Mouse (Mus musculus): ENCODE results near the gene Hs2st1. TPM values are rescaled to one million over a fixed set of nuclear protein-coding genes. Genes with fewer than 3 reads are reported as not detected.

Gene Hs2st1
- polyA plus RNA-seq, 2 experiments, result 1.7 to 2.5 TPM

GRCm38 (mm10) chr3:144470901-144471300 lies 99.1 kb downstream of the Hs2st1 start:
- Histone ChIP-seq H3K27me3 (ENCODE audit: control insufficient read depth, insufficient read depth, low read length) (no peaks in the 10 kb centered on the region), H3K9me3 (ENCODE audit: control insufficient read depth, low read length) (no peaks in the 10 kb centered on the region), H3K36me3 (replicated peaks; ENCODE audit: control insufficient read depth, insufficient read depth, low read depth) (no peaks in the 10 kb centered on the region), H3K4me2 (ENCODE audit: low read depth) (no peak overlapping the region), H3K27ac (no peak overlapping the region), H3K9ac (replicated peaks) (no peak overlapping the region), H3K4me1 (replicated peaks; ENCODE audit: control insufficient read depth in 2 of 2, insufficient read depth in 2 of 2, low read length in 1 of 2) (no peaks in the 10 kb centered on the region), H3K4me3 (ENCODE audit: insufficient read depth in 1 of 2, low read depth in 2 of 2, low read length in 2 of 2) (no peak overlapping the region)
- no peak for TF ChIP-seq CTCF (IDR thresholded peaks at IDR 0.05; ENCODE audit: low read depth)
- no peak for TF ChIP-seq EP300 (IDR thresholded peaks at IDR 0.05; ENCODE audit: low read depth)
- ATAC-seq (ENCODE audit: insufficient read depth) (no peak), DNase-seq (ENCODE audit: low read depth in 3 of 3, low spot score in 3 of 3) (no peak)
- 65% methylated on average over 14 of the region's 14 CpGs for WGBS (ENCODE audit: insufficient replicate concordance)

DNA sequence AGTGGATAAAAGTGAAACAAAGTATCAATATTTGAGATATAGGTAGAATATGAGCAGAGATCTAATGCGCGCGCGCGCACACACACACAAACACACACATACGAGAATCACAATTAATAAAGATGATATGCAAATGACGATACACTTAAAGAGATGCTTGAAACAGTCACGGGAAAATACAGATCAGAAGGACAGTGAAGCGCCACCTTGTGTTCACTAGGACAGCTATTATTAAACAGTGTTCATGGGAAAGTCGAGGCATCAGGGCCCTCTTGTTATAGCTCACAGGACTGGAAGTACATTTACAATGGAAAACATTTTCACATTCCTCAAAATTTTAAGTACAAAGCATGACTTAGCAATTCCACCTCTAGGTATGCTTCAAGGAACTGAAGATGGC lies 102.5 kb downstream of the Hs2st1 start:
- no peaks in the 10 kb centered on the region for H3K9me3 ChIP-seq (ENCODE audit: control insufficient read depth, low read length)
- no peaks in the 10 kb centered on the region for H3K4me1 ChIP-seq (replicated peaks; ENCODE audit: control insufficient read depth in 2 of 2, insufficient read depth in 2 of 2, low read length in 1 of 2)
- H3K4me2 ChIP-seq (ENCODE audit: low read depth), result no peak overlapping the region
- no peaks in the 10 kb centered on the region for H3K27me3 ChIP-seq (ENCODE audit: control insufficient read depth, insufficient read depth, low read length)
- no peaks in the 10 kb centered on the region; the same call in 1 of the 2 replicates for H3K36me3 ChIP-seq (replicated peaks; ENCODE audit: control insufficient read depth, insufficient read depth, low read depth)
- 55% methylated on average over 10 of the region's 10 CpGs for WGBS (ENCODE audit: insufficient replicate concordance)
- H3K4me3 ChIP-seq (ENCODE audit: insufficient read depth in 1 of 2, low read depth in 2 of 2, low read length in 2 of 2), result no peak overlapping the region
- H3K9ac ChIP-seq (replicated peaks), result no peak overlapping the region
- TF ChIP-seq CTCF (IDR thresholded peaks at IDR 0.05; ENCODE audit: low read depth) (peak; percentile 61), EP300 (IDR thresholded peaks at IDR 0.05; ENCODE audit: low read depth) (no peak)
- H3K27ac ChIP-seq, result no peak overlapping the region
- ATAC-seq (ENCODE audit: insufficient read depth) (no peak), DNase-seq (ENCODE audit: low read depth in 3 of 3, low spot score in 3 of 3) (peak in 2 of 3 experiments; percentile 4 to 13)

DNA sequence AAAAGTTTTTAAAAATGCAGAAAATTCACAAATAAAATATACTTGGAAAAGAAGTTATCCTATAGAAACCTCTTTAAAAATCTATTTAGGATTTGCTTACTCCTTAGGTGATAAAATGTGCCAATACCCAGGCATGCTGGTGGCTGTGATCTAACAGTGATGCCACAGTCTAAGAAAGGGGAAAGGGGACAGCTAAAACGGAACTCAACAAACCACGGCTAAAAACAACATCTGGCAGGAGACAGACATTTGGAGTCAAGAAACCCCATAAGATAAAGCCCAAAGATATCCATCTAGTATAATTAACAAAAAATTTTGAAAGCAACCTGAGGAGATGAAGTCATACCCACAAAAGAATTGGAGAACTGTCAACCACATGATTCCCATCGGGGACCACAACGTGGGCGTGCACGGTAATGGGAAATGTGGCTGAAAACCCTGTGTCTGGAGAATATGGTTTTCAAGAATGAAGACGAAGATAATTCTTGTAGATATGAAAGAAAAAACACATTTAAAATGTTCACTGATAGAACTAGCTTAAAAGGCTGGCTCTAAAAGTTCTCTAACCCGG lies 103.8 kb downstream of the Hs2st1 start:
- Histone ChIP-seq H3K27ac (no peak overlapping the region), H3K9me3 (ENCODE audit: control insufficient read depth, low read length) (no peaks in the 10 kb centered on the region), H3K36me3 (replicated peaks; ENCODE audit: control insufficient read depth, insufficient read depth, low read depth) (no peaks in the 10 kb centered on the region; the same call in 1 of the 2 replicates), H3K4me2 (ENCODE audit: low read depth) (no peak overlapping the region), H3K9ac (replicated peaks) (no peak overlapping the region), H3K4me3 (ENCODE audit: insufficient read depth in 1 of 2, low read depth in 2 of 2, low read length in 2 of 2) (no peak overlapping the region), H3K27me3 (ENCODE audit: control insufficient read depth, insufficient read depth, low read length) (no peaks in the 10 kb centered on the region), H3K4me1 (replicated peaks; ENCODE audit: control insufficient read depth in 2 of 2, insufficient read depth in 2 of 2, low read length in 1 of 2) (no peaks in the 10 kb centered on the region)
- ATAC-seq (ENCODE audit: insufficient read depth) (no peak), DNase-seq (ENCODE audit: low read depth in 3 of 3, low spot score in 3 of 3) (no peak)
- WGBS (ENCODE audit: insufficient replicate concordance), result 36% methylated on average over 8 of the region's 8 CpGs
- TF ChIP-seq EP300 (IDR thresholded peaks at IDR 0.05; ENCODE audit: low read depth), result no peak
- no peak for TF ChIP-seq CTCF (IDR thresholded peaks at IDR 0.05; ENCODE audit: low read depth)

- 80% methylated on average over 10 of the region's 10 CpGs for WGBS (ENCODE audit: insufficient replicate concordance)
- Histone ChIP-seq H3K27me3 (ENCODE audit: control insufficient read depth, insufficient read depth, low read length) (no peaks in the 10 kb centered on the region), H3K4me2 (ENCODE audit: low read depth) (no peak overlapping the region), H3K4me1 (replicated peaks; ENCODE audit: control insufficient read depth in 2 of 2, insufficient read depth in 2 of 2, low read length in 1 of 2) (no peaks in the 10 kb centered on the region), H3K4me3 (ENCODE audit: insufficient read depth in 1 of 2, low read depth in 2 of 2, low read length in 2 of 2) (no peak overlapping the region), H3K9me3 (ENCODE audit: control insufficient read depth, low read length) (no peaks in the 10 kb centered on the region), H3K27ac (no peak overlapping the region), H3K36me3 (replicated peaks; ENCODE audit: control insufficient read depth, insufficient read depth, low read depth) (no peaks in the 10 kb centered on the region; the same call in 1 of the 2 replicates), H3K9ac (replicated peaks) (no peak overlapping the region)
- no peak for TF ChIP-seq CTCF (IDR thresholded peaks at IDR 0.05; ENCODE audit: low read depth)
- no peak for TF ChIP-seq EP300 (IDR thresholded peaks at IDR 0.05; ENCODE audit: low read depth)
- DNase-seq (ENCODE audit: low read depth in 3 of 3, low spot score in 3 of 3) (no peak), ATAC-seq (ENCODE audit: insufficient read depth) (no peak)
These were observed 107.3 kb downstream of the Hs2st1 start for GRCm38 (mm10) chr3:144462679-144463078.

- no peaks in the 10 kb centered on the region; the same call in 1 of the 2 replicates for H3K36me3 ChIP-seq (replicated peaks; ENCODE audit: control insufficient read depth, insufficient read depth, low read depth)
- H3K9me3 ChIP-seq (ENCODE audit: control insufficient read depth, low read length), result no peaks in the 10 kb centered on the region
- no peak overlapping the region for H3K27ac ChIP-seq
- 49% methylated on average over 5 of the region's 5 CpGs for WGBS (ENCODE audit: insufficient replicate concordance)
- TF ChIP-seq CTCF (IDR thresholded peaks at IDR 0.05; ENCODE audit: low read depth) (no peak), EP300 (IDR thresholded peaks at IDR 0.05; ENCODE audit: low read depth) (no peak)
- H3K4me2 ChIP-seq (ENCODE audit: low read depth), result no peak overlapping the region
- DNase-seq (ENCODE audit: low read depth in 3 of 3, low spot score in 3 of 3) (no peak), ATAC-seq (ENCODE audit: insufficient read depth) (no peak)
- H3K4me3 ChIP-seq (ENCODE audit: insufficient read depth in 1 of 2, low read depth in 2 of 2, low read length in 2 of 2), result no peak overlapping the region
- no peak overlapping the region for H3K9ac ChIP-seq (replicated peaks)
- no peaks in the 10 kb centered on the region for H3K27me3 ChIP-seq (ENCODE audit: control insufficient read depth, insufficient read depth, low read length)
- H3K4me1 ChIP-seq (replicated peaks; ENCODE audit: control insufficient read depth in 2 of 2, insufficient read depth in 2 of 2, low read length in 1 of 2), result no peaks in the 10 kb centered on the region
These were observed 109.7 kb downstream of the Hs2st1 start for GRCm38 (mm10) chr3:144460183-144460788.
